ENCODE assay signal across 8 mouse cellular contexts in the genomic region with DNA sequence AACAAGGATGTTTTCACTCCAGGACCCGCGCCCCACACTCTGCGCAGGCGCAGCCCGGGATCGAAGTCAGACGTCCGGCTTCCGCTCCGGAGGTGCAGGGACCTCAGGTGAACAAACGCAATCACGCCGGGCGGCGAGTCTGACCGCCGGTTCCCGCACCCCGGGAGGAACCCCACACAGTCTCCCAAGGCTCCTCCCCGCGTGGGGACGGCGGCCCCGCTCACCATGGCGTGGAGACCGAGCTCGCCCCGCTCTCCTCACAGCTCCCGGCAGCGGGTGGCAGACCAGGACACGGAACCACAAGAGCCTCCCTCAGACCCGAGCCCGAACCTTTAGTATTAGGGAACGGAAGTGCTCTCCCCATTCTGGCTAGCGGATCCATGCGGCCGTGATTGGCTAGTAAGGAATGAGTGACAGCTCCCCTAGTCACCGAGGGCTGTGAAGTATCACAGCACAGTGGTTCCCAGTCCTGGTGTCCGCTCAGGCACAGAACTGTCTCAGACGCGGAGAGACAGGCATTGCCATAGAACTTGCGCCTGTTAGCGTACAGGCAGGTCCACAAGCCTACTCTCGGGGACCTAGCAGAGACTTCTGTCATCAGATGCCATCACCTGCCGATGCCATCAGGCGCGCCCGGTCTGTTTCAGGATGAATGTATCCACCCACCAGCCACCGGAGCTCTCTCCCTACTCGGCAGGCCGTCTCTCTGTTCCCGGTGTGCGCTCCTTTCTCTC. TPM values are rescaled to one million over a fixed set of nuclear protein-coding genes. Genes with fewer than 3 reads are reported as not detected.
DNase-seq lines count a peak whose midpoint lies in the region; ATAC-seq lines count a peak whose summit lies in the region.
"Not testable (repeated sequence)": the region's sequence is repeated elsewhere in the genome, so short reads cannot be mapped to it uniquely, and the experiment has no call there.

A gene (minus strand): TSS at position 295 of the 734 bp plus-strand sequence.

- H3K27me3 ChIP-seq in hindbrain, embryonic 15.5 days, result not testable (repeated sequence)

- peak; percentile 100 for ATAC-seq in hindbrain, embryonic 15.5 days (ENCODE audit: low FRiP score, low read depth)

- peak within 1 kb of the TSS; percentile 68 for H3K4me2 ChIP-seq in hindbrain, embryonic 15.5 days

- under 1% methylated on average over 38 of the region's 53 CpGs for WGBS in hindbrain, embryonic 15.5 days

- peak within 1 kb of the TSS; percentile 91 for H3K27ac ChIP-seq in hindbrain, embryonic 15.5 days (replicated peaks)

- peak; percentile 74 for DNase-seq in T-cell, adult 2 months (ENCODE audit: low spot score)
- DNase-seq in cerebellum, postnatal 36 days, result peak; percentile 81 to 88
- DNase-seq in frontal cortex, postnatal 36 days (ENCODE audit: low spot score in 2 of 2), result peak; percentile 84 to 87
- DNase-seq in left cerebral cortex, adult 11 months (ENCODE audit: low spot score), result peak; percentile 79
- peak; percentile 81 to 83 for DNase-seq in lung, postnatal 4 days
- peak; percentile 88 for DNase-seq in right cerebral cortex, adult 18-20 months
- DNase-seq in urinary bladder, postnatal 10 days (ENCODE audit: low spot score), result peak; percentile 15

- H3K4me1 ChIP-seq in hindbrain, embryonic 15.5 days (replicated peaks), result peaks cover 20% of the 10 kb centered on the region

- peak within 1 kb of the TSS; percentile 51 for H3K4me3 ChIP-seq in hindbrain, embryonic 15.5 days

- not testable (repeated sequence) for H3K9me3 ChIP-seq in hindbrain, embryonic 15.5 days

- H3K9ac ChIP-seq in hindbrain, embryonic 15.5 days, result peak within 1 kb of the TSS; percentile 62

- H3K36me3 ChIP-seq in hindbrain, embryonic 15.5 days, result not testable (repeated sequence)

RNA-seq across cellular contexts. Expression of the gene that starts here (rescaled TPM):
- 11.2 and 11.7 TPM in 2 replicates for polyA plus RNA-seq in hindbrain, embryonic 15.5 days (2015; fragmentation: Nextera tagmentation; extraction: Ambion mirVana)

Comparison
In these comparisons a context has a peak if more than half of its experiments do, and no peak if none do; other contexts are left out.
1. Peak in every context shown above with its lines: DNase-seq, ATAC-seq, H3K4me3 ChIP-seq and H3K27ac ChIP-seq.
2. DNase-seq: peak in every context shown above with its lines; median percentile 88 in right cerebral cortex, adult 18-20 months; 86 in frontal cortex, postnatal 36 days; 84 in cerebellum, postnatal 36 days; 82 in lung, postnatal 4 days; 79 in left cerebral cortex, adult 11 months; 74 in T-cell, adult 2 months; 15 in urinary bladder, postnatal 10 days.